Mouse (Mus musculus): Measurements from ENCODE around the gene Wars. TPM values are rescaled to one million over a fixed set of nuclear protein-coding genes. Genes with fewer than 3 reads are reported as not detected.

Gene Wars
- polyA plus RNA-seq, 1 experiment from 2014 or later: 67.3 TPM

GRCm38 (mm10) chr12:108892989-108893714 is 822 bp downstream of the Wars start, which contains the start of gene Wdr25:
Wdr25 (plus strand) TSS chr12:108893631.
- Histone ChIP-seq H3K27ac (peak within 1 kb of the TSS; percentile 65), H3K4me1 (replicated peaks; ENCODE audit: insufficient read depth, low read length) (peaks cover 5% of the 10 kb centered on the region; the same call in 1 of the 2 replicates), H3K4me2 (ENCODE audit: low read length) (peak within 1 kb of the TSS; percentile 79), H3K9ac (ENCODE audit: low read depth, low read length) (peak within 1 kb of the TSS; percentile 77), H3K9me3 (replicated peaks; ENCODE audit: low read length) (no peaks in the 10 kb centered on the region), H3K4me3 (replicated peaks; ENCODE audit: low read depth, low read length) (peak within 1 kb of the TSS; percentile 77), H3K27me3 (ENCODE audit: insufficient read depth, low read length) (no peaks in the 10 kb centered on the region), H3K36me3 (ENCODE audit: insufficient read depth, low read length) (peaks cover 4% of the 10 kb centered on the region; the same call in 1 of the 2 replicates)
- WGBS: 13% methylated on average over 12 of the region's 12 CpGs
- no peak for TF ChIP-seq CTCF (IDR thresholded peaks at IDR 0.05; ENCODE audit: low read depth)
- ATAC-seq (replicated peaks; ENCODE audit: low FRiP score, low read depth) (no peak), DNase-seq (ENCODE audit: low spot score) (no peak)

DNA sequence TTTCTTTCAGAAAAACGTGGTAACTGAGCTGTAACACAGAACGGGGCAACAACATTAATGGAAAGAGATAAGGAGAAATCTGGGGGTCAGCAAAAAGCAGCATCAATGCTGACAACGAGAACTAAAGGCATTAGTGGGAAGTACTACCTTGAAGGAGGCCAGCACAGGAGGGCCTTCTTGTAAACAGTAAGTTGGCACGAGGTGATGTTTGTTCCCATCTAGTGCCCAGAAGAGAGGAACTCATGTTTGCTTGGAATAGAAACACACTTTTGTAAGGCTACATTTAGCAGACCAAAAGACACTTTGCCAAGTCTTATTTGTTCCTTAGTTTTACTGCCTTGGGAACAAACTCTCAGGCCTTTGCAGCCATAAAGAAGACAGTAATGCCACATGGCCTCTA is 5.3 kb downstream of the Wars start:
- H3K4me1 ChIP-seq (replicated peaks; ENCODE audit: insufficient read depth, low read length): peaks cover 5% of the 10 kb centered on the region; the same call in 1 of the 2 replicates
- no peak overlapping the region for H3K9ac ChIP-seq (ENCODE audit: low read depth, low read length)
- no peak overlapping the region for H3K4me2 ChIP-seq (ENCODE audit: low read length)
- no peak overlapping the region for H3K27ac ChIP-seq
- H3K27me3 ChIP-seq (ENCODE audit: insufficient read depth, low read length): no peaks in the 10 kb centered on the region
- ATAC-seq (replicated peaks; ENCODE audit: low FRiP score, low read depth) (no peak), DNase-seq (ENCODE audit: low spot score) (no peak)
- no peak for TF ChIP-seq CTCF (IDR thresholded peaks at IDR 0.05; ENCODE audit: low read depth)
- 85% methylated on average over 4 of the region's 4 CpGs for WGBS
- H3K36me3 ChIP-seq (ENCODE audit: insufficient read depth, low read length): peaks cover 21% of the 10 kb centered on the region
- H3K9me3 ChIP-seq (replicated peaks; ENCODE audit: low read length): no peaks in the 10 kb centered on the region
- no peak overlapping the region for H3K4me3 ChIP-seq (replicated peaks; ENCODE audit: low read depth, low read length)

GRCm38 (mm10) chr12:108887077-108887476 is 6.9 kb downstream of the Wars start:
- ATAC-seq (replicated peaks; ENCODE audit: low FRiP score, low read depth): no peak
- H3K27ac ChIP-seq: no peak overlapping the region
- TF ChIP-seq CTCF (IDR thresholded peaks at IDR 0.05; ENCODE audit: low read depth): no peak
- WGBS: 82% methylated on average over 4 of the region's 4 CpGs
- DNase-seq (ENCODE audit: low spot score): no peak
- H3K36me3 ChIP-seq (ENCODE audit: insufficient read depth, low read length): peaks cover 32% of the 10 kb centered on the region
- H3K4me1 ChIP-seq (replicated peaks; ENCODE audit: insufficient read depth, low read length): no peaks in the 10 kb centered on the region
- H3K27me3 ChIP-seq (ENCODE audit: insufficient read depth, low read length): no peaks in the 10 kb centered on the region
- H3K4me2 ChIP-seq (ENCODE audit: low read length): no peak overlapping the region
- no peaks in the 10 kb centered on the region for H3K9me3 ChIP-seq (replicated peaks; ENCODE audit: low read length)
- H3K4me3 ChIP-seq (replicated peaks; ENCODE audit: low read depth, low read length): no peak overlapping the region
- no peak overlapping the region for H3K9ac ChIP-seq (ENCODE audit: low read depth, low read length)

GRCm38 (mm10) chr12:108885906-108886305 is 8.1 kb downstream of the Wars start:
- WGBS: 87% methylated on average over 1 of the region's 1 CpGs
- no peaks in the 10 kb centered on the region for H3K9me3 ChIP-seq (replicated peaks; ENCODE audit: low read length)

GRCm38 (mm10) chr12:108882776-108883175 is 11.2 kb downstream of the Wars start:
- ATAC-seq (replicated peaks; ENCODE audit: low FRiP score, low read depth): no peak
- Histone ChIP-seq H3K4me1 (replicated peaks; ENCODE audit: insufficient read depth, low read length) (no peaks in the 10 kb centered on the region), H3K9ac (ENCODE audit: low read depth, low read length) (no peak overlapping the region), H3K27me3 (ENCODE audit: insufficient read depth, low read length) (no peaks in the 10 kb centered on the region), H3K27ac (no peak overlapping the region), H3K9me3 (replicated peaks; ENCODE audit: low read length) (no peaks in the 10 kb centered on the region), H3K36me3 (ENCODE audit: insufficient read depth, low read length) (peaks cover 37% of the 10 kb centered on the region), H3K4me2 (ENCODE audit: low read length) (no peak overlapping the region), H3K4me3 (replicated peaks; ENCODE audit: low read depth, low read length) (no peak overlapping the region)
- DNase-seq (ENCODE audit: low spot score): no peak
- no peak for TF ChIP-seq CTCF (IDR thresholded peaks at IDR 0.05; ENCODE audit: low read depth)
- WGBS: 84% methylated on average over 8 of the region's 8 CpGs

More at GRCm38 (mm10) chr12:108885906-108886305, 8.1 kb downstream of the Wars start:
- no peak overlapping the region for H3K4me3 ChIP-seq (replicated peaks; ENCODE audit: low read depth, low read length)
- H3K9ac ChIP-seq (ENCODE audit: low read depth, low read length): no peak overlapping the region
- H3K27me3 ChIP-seq (ENCODE audit: insufficient read depth, low read length): no peaks in the 10 kb centered on the region
- no peak for ATAC-seq (replicated peaks; ENCODE audit: low FRiP score, low read depth)
- DNase-seq (ENCODE audit: low spot score): no peak
- no peak overlapping the region for H3K27ac ChIP-seq
- no peak for TF ChIP-seq CTCF (IDR thresholded peaks at IDR 0.05; ENCODE audit: low read depth)
- no peak overlapping the region for H3K4me2 ChIP-seq (ENCODE audit: low read length)
- no peaks in the 10 kb centered on the region for H3K4me1 ChIP-seq (replicated peaks; ENCODE audit: insufficient read depth, low read length)
- peaks cover 36% of the 10 kb centered on the region for H3K36me3 ChIP-seq (ENCODE audit: insufficient read depth, low read length)

DNA sequence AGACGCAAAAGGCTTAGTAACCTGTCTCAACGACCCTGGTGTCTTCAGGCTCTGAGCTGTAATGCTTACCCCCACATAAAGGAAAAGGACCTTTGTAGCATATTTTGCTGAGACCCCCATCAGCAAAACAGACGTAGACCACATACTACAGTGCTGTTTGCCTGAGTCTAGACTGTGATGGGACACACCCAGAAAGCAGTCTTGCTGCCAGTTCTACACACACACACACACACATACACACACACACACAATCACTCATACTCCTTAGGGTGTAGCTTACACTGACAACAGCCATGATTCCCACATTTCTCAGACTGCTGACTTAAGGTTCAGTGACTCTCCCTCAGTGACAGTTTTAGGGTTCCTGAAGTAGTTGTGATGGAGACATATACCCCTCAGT is 12.8 kb downstream of the Wars start:
- ATAC-seq (replicated peaks; ENCODE audit: low FRiP score, low read depth) (no peak), DNase-seq (ENCODE audit: low spot score) (no peak)
- no peak overlapping the region for H3K27ac ChIP-seq
- H3K36me3 ChIP-seq (ENCODE audit: insufficient read depth, low read length): peaks cover 29% of the 10 kb centered on the region
- 83% methylated on average over 3 of the region's 3 CpGs for WGBS
- H3K27me3 ChIP-seq (ENCODE audit: insufficient read depth, low read length): no peaks in the 10 kb centered on the region
- TF ChIP-seq CTCF (IDR thresholded peaks at IDR 0.05; ENCODE audit: low read depth): no peak
- H3K9me3 ChIP-seq (replicated peaks; ENCODE audit: low read length): no peaks in the 10 kb centered on the region
- no peak overlapping the region for H3K9ac ChIP-seq (ENCODE audit: low read depth, low read length)
- no peaks in the 10 kb centered on the region for H3K4me1 ChIP-seq (replicated peaks; ENCODE audit: insufficient read depth, low read length)
- no peak overlapping the region for H3K4me2 ChIP-seq (ENCODE audit: low read length)
- no peak overlapping the region for H3K4me3 ChIP-seq (replicated peaks; ENCODE audit: low read depth, low read length)

All from kidney, postnatal 0 days (tissue).